Mouse (Mus musculus) liver, adult 2 months (tissue): ENCODE measurements around the gene Uaca.

Experiments
- CTCF ChIP-seq: fragments of 200-500 bp; IDR thresholded peaks from 2 replicates; pipeline ENCODE4 v1.5.1; 2011; ENCODE audit warnings: low read depth, low read length, control low read depth
- POLR2A ChIP-seq: fragments of 200-500 bp; IDR thresholded peaks from 2 replicates; pipeline ENCODE4 v1.6.1; 2011; ENCODE audit warnings: low read length, control low read depth; ENCODE audit not compliant: insufficient read depth; ENCODE audit errors: extremely low read depth

GRCm38 (mm10) chr9:60822681-60823080, 28.3 kb downstream of the Uaca start:
- no peak for TF ChIP-seq POLR2A
- TF ChIP-seq CTCF, result no peak
